Mouse (Mus musculus): ENCODE measurements around the gene Ahcyl2. TPM values are rescaled to one million over a fixed set of nuclear protein-coding genes. Genes with fewer than 3 reads are reported as not detected.

The Ahcyl2 gene
- polyA plus RNA-seq, 1 experiment, result 0.34 TPM

DNA sequence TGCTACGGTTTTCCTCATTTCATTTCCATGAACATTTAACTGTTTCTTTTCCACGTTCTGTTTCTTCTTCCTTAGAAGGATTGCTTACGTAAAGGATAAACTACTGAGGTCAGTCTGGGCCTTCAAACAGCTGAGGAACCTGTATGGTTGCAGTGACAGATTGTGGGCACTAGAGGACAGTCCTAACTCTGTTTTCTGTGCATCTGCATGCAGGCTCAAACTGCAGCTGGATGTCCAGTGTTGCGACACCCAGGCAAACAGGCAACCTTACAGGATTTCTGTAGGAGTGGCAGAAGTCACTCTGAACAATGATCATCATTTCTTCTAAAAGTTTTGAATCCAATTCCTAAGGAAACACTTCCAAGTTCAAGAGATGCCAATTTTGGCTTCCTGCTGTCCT, 5.3 kb upstream of the Ahcyl2 start:
- Histone ChIP-seq H3K4me1 (ENCODE audit: control insufficient read depth) (peaks cover 7% of the 10 kb centered on the region), H3K4me3 (replicated peaks) (no peak overlapping the region), H3K27me3 (ENCODE audit: control insufficient read depth) (peaks cover 3% of the 10 kb centered on the region; the same call in 1 of the 2 replicates), H3K9me3 (ENCODE audit: control insufficient read depth, low read length) (no peaks in the 10 kb centered on the region), H3K36me3 (ENCODE audit: control insufficient read depth) (peaks cover 13% of the 10 kb centered on the region)
- TF ChIP-seq TAL1 (IDR thresholded peaks at IDR 0.05; ENCODE audit: low read length) (no peak), GATA1 (IDR thresholded peaks at IDR 0.05; ENCODE audit: low read length) (no peak)

DNA sequence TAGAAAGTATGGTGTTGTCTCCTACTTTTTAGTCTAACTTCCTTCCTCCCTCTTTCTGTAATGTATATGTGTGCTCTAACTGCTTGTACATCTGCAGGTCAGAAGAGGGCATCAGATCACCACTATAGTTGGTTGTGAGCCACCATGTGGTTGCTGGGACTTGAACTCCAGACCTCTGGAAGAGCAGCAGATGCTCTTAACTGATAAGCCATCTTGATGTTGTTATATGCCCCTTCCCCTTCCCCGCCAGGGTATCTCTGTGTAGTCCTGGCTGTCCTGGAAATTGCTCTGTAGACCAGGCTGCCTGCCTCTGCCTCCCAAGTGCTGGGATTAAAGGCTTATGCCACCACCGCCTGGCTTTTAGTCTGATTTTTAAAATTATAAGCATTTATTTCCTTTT, 937 bp upstream of the Ahcyl2 start:
- peaks cover 3% of the 10 kb centered on the region; the same call in 1 of the 2 replicates for H3K27me3 ChIP-seq (ENCODE audit: control insufficient read depth)
- H3K4me1 ChIP-seq (ENCODE audit: control insufficient read depth), result peaks cover 27% of the 10 kb centered on the region
- no peaks in the 10 kb centered on the region; the same call in 1 of the 2 replicates for H3K36me3 ChIP-seq (ENCODE audit: control insufficient read depth)
- no peak overlapping the region for H3K4me3 ChIP-seq (replicated peaks)
- H3K9me3 ChIP-seq (ENCODE audit: control insufficient read depth, low read length), result no peaks in the 10 kb centered on the region
- TF ChIP-seq GATA1 (IDR thresholded peaks at IDR 0.05; ENCODE audit: low read length), result no peak
- no peak for TF ChIP-seq TAL1 (IDR thresholded peaks at IDR 0.05; ENCODE audit: low read length)

DNA sequence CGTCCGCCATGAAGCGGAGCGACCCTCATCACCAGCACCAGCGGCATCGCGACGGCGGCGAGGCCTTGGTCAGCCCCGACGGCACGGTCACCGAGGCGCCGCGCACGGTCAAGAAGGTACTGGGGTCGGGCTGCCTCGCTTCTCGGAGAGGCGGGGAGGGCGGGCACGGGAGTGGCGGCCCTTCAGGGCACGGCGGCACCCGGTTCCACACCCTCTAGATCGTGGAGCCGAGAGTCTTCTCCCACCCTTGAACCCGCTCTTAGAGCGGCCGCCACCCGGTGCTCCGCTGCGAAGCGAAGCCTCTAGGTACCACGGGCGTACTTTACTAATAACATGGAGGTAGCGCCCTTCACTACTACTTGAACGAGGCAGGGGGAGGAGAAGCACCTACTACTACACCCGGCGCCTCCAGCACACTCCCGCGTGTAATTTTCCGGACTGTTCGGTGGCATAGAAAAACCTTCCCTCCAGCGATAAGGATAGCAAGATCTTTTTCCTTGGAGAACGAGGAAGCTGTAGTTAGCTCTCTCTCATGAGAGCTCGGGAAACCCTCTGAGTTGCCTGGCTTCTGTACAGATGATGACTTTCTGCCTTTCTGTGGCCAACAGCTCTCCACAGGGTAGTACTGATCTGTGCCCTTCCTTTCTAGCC, 1.1 kb downstream of the Ahcyl2 start:
- TF ChIP-seq GATA1 (IDR thresholded peaks at IDR 0.05; ENCODE audit: low read length), result no peak
- no peak for TF ChIP-seq TAL1 (IDR thresholded peaks at IDR 0.05; ENCODE audit: low read length)
- Histone ChIP-seq H3K4me1 (ENCODE audit: control insufficient read depth) (peaks cover 27% of the 10 kb centered on the region), H3K27me3 (ENCODE audit: control insufficient read depth) (peaks cover 3% of the 10 kb centered on the region; the same call in 1 of the 2 replicates), H3K4me3 (replicated peaks) (peak overlapping the region; percentile 85), H3K9me3 (ENCODE audit: control insufficient read depth, low read length) (no peaks in the 10 kb centered on the region), H3K36me3 (ENCODE audit: control insufficient read depth) (no peaks in the 10 kb centered on the region; the same call in 1 of the 2 replicates)

DNA sequence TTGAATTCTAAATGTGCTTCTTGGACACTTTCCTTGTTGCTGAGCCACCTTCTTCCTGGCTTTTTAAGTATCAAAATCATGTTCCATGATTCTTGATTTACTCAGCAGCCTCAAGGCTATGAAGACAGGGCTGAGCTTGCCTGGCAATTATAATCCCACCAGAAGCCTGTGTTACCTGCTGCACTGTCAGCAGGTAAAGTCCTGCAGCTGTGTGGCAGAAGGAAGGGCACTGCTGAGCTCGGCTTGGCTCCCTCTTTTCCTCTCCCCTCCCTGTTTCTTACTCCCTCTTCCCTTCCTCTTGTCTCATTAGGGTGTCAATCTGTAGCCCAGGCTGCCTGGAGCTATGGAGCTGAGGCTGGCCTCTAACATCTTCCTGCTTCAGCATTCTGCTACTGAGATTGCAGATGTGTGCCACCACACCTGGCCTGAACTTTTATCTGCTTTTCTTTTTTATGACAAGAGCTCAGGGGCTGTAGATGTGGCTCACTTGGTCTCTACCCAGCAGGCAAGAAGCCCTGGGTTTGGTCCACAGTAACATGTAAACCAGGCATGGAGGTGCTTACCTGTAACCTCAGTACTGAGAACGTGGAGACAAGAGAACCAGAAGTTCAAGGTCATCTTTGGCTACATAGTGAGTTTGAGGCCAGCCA, 3.0 kb downstream of the Ahcyl2 start:
- no peaks in the 10 kb centered on the region for H3K9me3 ChIP-seq (ENCODE audit: control insufficient read depth, low read length)
- no peaks in the 10 kb centered on the region; the same call in 1 of the 2 replicates for H3K36me3 ChIP-seq (ENCODE audit: control insufficient read depth)
- H3K4me1 ChIP-seq (ENCODE audit: control insufficient read depth), result peaks cover 34% of the 10 kb centered on the region
- TF ChIP-seq GATA1 (IDR thresholded peaks at IDR 0.05; ENCODE audit: low read length) (no peak), TAL1 (IDR thresholded peaks at IDR 0.05; ENCODE audit: low read length) (no peak)
- 0 out of 2 replicates have a peak, but pooled peaks cover under 1% of the 10 kb centered on the region for H3K27me3 ChIP-seq (ENCODE audit: control insufficient read depth)
- no peak overlapping the region for H3K4me3 ChIP-seq (replicated peaks)

DNA sequence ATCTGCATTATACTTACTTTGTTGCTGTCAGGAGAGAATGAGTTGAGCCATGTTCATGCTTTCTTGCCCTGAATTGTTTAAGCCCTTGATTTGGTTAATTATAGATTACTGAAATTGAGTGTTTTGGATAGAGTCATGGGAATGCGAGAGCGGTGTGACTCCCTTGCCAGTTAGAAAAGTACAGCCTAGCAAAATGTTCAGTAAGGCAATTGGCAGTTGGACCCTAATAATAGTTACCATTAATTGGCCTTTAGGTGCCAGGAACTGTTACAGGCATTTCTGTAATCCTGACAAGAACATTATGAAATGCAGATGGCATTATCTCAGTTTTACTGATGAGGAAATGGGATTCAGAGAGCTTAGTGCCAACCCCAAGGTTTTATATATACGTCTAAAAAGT, 4.4 kb downstream of the Ahcyl2 start:
- Histone ChIP-seq H3K27me3 (ENCODE audit: control insufficient read depth) (no peaks in the 10 kb centered on the region), H3K4me3 (replicated peaks) (no peak overlapping the region), H3K4me1 (ENCODE audit: control insufficient read depth) (peaks cover 43% of the 10 kb centered on the region), H3K9me3 (ENCODE audit: control insufficient read depth, low read length) (no peaks in the 10 kb centered on the region), H3K36me3 (ENCODE audit: control insufficient read depth) (no peaks in the 10 kb centered on the region; the same call in 1 of the 2 replicates)
- TF ChIP-seq TAL1 (IDR thresholded peaks at IDR 0.05; ENCODE audit: low read length) (no peak), GATA1 (IDR thresholded peaks at IDR 0.05; ENCODE audit: low read length) (no peak)

DNA sequence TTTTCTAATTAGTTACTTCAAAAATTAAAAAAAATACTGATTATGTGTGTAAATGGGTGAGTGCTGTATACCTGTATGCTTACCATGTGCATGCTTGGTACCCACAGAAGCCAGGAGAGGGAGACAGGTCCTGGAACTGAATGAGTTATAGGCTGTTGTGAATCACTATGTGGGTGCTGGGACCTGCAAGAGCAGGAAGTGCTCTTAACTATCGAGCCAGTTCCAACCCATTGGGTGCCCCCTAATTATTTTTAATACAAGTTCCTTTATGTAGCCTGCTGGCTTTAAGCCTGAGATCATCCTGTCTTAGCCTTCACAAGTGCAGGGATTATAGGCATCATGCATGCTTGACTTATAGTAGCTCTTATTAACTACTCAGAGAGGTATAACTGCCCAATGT, 6.3 kb downstream of the Ahcyl2 start:
- Histone ChIP-seq H3K4me1 (ENCODE audit: control insufficient read depth) (peaks cover 32% of the 10 kb centered on the region), H3K4me3 (replicated peaks) (no peak overlapping the region), H3K36me3 (ENCODE audit: control insufficient read depth) (peaks cover 2% of the 10 kb centered on the region; the same call in 1 of the 2 replicates), H3K27me3 (ENCODE audit: control insufficient read depth) (no peaks in the 10 kb centered on the region), H3K9me3 (ENCODE audit: control insufficient read depth, low read length) (no peaks in the 10 kb centered on the region)
- TF ChIP-seq TAL1 (IDR thresholded peaks at IDR 0.05; ENCODE audit: low read length) (no peak), GATA1 (IDR thresholded peaks at IDR 0.05; ENCODE audit: low read length) (no peak)

DNA sequence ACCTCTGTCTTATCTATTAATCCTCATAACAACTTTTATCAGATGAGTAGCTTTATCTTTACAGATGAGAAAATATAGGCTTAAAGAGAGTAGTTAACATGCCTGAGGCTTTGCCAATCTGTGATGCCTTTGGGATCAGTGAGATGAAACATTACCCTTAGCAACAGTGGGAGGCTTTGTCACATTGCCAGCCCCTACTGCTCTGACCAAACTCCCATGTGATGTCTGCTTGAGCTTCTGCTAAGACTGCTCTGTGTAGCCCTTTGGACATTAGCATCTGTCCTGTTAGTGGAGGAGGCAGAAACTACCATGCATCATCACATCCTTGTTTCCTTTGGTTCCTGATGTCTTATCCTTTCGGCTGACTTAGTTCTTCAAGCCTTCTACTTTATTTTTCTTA, 7.8 kb downstream of the Ahcyl2 start:
- Histone ChIP-seq H3K9me3 (ENCODE audit: control insufficient read depth, low read length) (no peaks in the 10 kb centered on the region), H3K36me3 (ENCODE audit: control insufficient read depth) (peaks cover 2% of the 10 kb centered on the region; the same call in 1 of the 2 replicates), H3K4me1 (ENCODE audit: control insufficient read depth) (peaks cover 26% of the 10 kb centered on the region), H3K27me3 (ENCODE audit: control insufficient read depth) (no peaks in the 10 kb centered on the region), H3K4me3 (replicated peaks) (no peak overlapping the region)
- no peak for TF ChIP-seq TAL1 (IDR thresholded peaks at IDR 0.05; ENCODE audit: low read length)
- no peak for TF ChIP-seq GATA1 (IDR thresholded peaks at IDR 0.05; ENCODE audit: low read length)

DNA sequence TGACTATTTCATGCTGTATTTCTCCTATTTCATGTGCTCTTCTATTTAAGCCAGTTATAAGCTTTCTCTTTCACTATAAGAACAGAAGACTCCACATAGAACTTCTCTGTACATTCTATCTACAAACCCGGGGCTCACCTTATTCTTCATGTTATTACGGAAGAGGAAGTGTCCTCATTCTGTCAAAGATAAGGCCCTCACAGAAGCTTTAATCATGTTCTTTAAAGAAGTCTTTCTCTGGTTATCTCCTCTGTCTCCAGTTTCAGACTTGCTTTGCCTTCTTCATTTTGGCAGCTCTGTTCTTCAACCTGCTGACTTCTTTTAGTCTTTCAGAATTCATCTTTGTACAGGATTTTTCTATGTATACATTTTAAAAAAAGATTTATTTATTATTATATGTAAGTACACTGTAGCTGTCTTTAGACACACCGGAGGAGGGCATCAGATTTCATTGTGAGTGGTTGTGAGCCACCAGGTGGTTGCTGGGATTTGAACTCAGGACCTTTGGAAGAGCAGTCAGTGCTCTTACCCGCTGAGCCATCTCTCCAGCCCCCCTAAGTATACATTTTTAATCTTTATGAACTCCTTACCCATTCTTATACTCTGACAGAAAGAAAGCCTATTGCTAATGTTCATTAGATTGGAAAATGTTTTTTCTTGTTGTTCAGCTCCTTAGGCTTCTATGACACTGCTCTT, 8.9 kb downstream of the Ahcyl2 start:
- Histone ChIP-seq H3K4me1 (ENCODE audit: control insufficient read depth) (peaks cover 23% of the 10 kb centered on the region), H3K27me3 (ENCODE audit: control insufficient read depth) (no peaks in the 10 kb centered on the region), H3K36me3 (ENCODE audit: control insufficient read depth) (peaks cover 2% of the 10 kb centered on the region; the same call in 1 of the 2 replicates), H3K4me3 (replicated peaks) (no peak overlapping the region), H3K9me3 (ENCODE audit: control insufficient read depth, low read length) (no peaks in the 10 kb centered on the region)
- no peak for TF ChIP-seq GATA1 (IDR thresholded peaks at IDR 0.05; ENCODE audit: low read length)
- TF ChIP-seq TAL1 (IDR thresholded peaks at IDR 0.05; ENCODE audit: low read length), result no peak

DNA sequence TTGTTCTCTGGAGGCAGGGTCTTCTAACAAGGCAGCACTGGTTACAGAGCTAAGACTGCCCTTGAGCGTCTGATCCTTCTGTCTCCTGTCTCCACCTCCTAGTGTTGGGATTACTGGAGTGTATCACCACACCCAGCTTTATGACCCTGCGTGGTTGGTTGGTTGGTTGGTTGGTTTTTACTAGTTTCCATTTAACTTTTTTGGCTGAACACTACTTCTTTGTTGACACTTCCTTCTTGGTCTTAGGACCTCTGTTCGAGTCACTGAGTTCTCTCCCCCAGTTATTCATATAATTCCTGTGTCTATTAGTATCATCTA, 9.4 kb downstream of the Ahcyl2 start:
- Histone ChIP-seq H3K27me3 (ENCODE audit: control insufficient read depth) (no peaks in the 10 kb centered on the region), H3K36me3 (ENCODE audit: control insufficient read depth) (peaks cover 2% of the 10 kb centered on the region; the same call in 1 of the 2 replicates), H3K4me3 (replicated peaks) (no peak overlapping the region), H3K4me1 (ENCODE audit: control insufficient read depth) (peaks cover 27% of the 10 kb centered on the region), H3K9me3 (ENCODE audit: control insufficient read depth, low read length) (no peaks in the 10 kb centered on the region)
- TF ChIP-seq GATA1 (IDR thresholded peaks at IDR 0.05; ENCODE audit: low read length) (no peak), TAL1 (IDR thresholded peaks at IDR 0.05; ENCODE audit: low read length) (no peak)

Measured in erythroblast, embryonic 14.5 days (primary cell).